Mouse (Mus musculus) stomach, embryonic 14.5 days (tissue): ENCODE results near the gene B4galt1. TPM values are rescaled to one million over a fixed set of nuclear protein-coding genes. Genes with fewer than 3 reads are reported as not detected.
A peak's percentile ranks its signal among the peaks of the same experiment; 100 is the strongest.

Source experiments
- ATAC-seq: fragments of 200-750 bp; cut with Nextera tagmentation; 2 replicates; pipeline ENCODE4 v1.8.0; 2017; ENCODE audit warnings: low read depth, moderate TSS enrichment; ENCODE audit not compliant: insufficient number of reproducible peaks, insufficient read depth, low FRiP score
- H3K27ac ChIP-seq: fragments of 300-500 bp; sonication (generic); 2 replicates; pipeline ENCODE4 v1.5.1; 2014; ENCODE audit warnings: mild to moderate bottlenecking, low read length, moderate library complexity, mixed read lengths
- H3K27me3 ChIP-seq: fragments of 300-500 bp; sonication (generic); 2 replicates; pipeline ENCODE4 v1.6.1; 2014; ENCODE audit warnings: low read length, control low read depth, mixed read lengths; ENCODE audit not compliant: control insufficient read depth, insufficient read depth
- H3K36me3 ChIP-seq: fragments of 300-500 bp; sonication (generic); 2 replicates; pipeline ENCODE4 v1.6.1; 2014; ENCODE audit warnings: mild to moderate bottlenecking, control low read depth, low read length, moderate library complexity, mixed read lengths; ENCODE audit not compliant: control insufficient read depth, insufficient read depth
- H3K4me1 ChIP-seq: fragments of 300-500 bp; sonication (generic); 2 replicates; pipeline ENCODE4 v1.6.1; 2014; ENCODE audit warnings: low read length, control low read depth, mixed read lengths; ENCODE audit not compliant: control insufficient read depth, insufficient read depth
- H3K4me2 ChIP-seq: fragments of 300-500 bp; sonication (generic); replicated peaks from 2 replicates; pipeline ENCODE4 v1.6.1; 2014; ENCODE audit warnings: low read depth, low read length, control low read depth
- H3K4me3 ChIP-seq: fragments of 300-500 bp; sonication (generic); 2 replicates; pipeline ENCODE4 v1.5.1; 2014; ENCODE audit warnings: low read depth, low read length, control low read depth
- H3K9ac ChIP-seq: fragments of 300-500 bp; sonication (generic); replicated peaks from 2 replicates; pipeline ENCODE4 v1.6.1; 2014; ENCODE audit warnings: low read depth, mild to moderate bottlenecking, control low read depth, low read length, moderate library complexity, mixed read lengths
- H3K9me3 ChIP-seq: fragments of 300-500 bp; sonication (generic); 2 replicates; pipeline ENCODE4 v1.6.1; 2016; ENCODE audit warnings: low read depth, low read length, control low read depth; ENCODE audit not compliant: control insufficient read depth
- WGBS: fragments of 180-500 bp; shearing (Covaris S2); extraction: QIAGEN DNeasy Blood & Tissue Kit; methylation state at CpG from one replicate; pipeline ENCODE4 v1.1.7; 2014; 5-methylcytosine and 5-hydroxymethylcytosine counted together
- polyA plus RNA-seq: library from polyadenylated mRNA; unstranded; fragments of >200 nt; fragmentation: Nextera tagmentation; extraction: Ambion mirVana; gene quantifications from 2 replicates; pipeline ENCODE4 v1.2.1, GENCODE M21; 2014

Gene B4galt1
- polyA plus RNA-seq, 1 experiment from 2014 or later, result 55.6 TPM

DNA sequence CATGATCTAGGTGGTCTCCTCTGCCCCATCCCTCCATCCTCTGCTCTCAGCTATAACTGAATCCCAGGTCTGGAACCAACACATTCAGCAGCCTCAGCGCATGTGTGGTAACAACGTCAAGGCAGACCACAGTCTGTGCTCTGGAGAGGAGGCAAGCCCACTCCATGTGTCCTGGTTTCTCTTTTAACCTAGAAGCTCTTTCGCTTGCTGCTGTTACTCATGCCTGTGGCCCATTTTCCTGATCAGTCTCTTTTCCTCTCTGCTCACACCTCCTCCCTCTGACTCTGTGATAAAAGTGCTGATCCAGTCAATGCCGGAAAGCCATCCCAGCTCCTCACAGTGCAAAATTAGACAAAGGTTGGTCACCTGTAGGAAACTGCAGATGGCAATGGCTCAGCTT is 36.2 kb upstream of the B4galt1 start:
- no peak for ATAC-seq
- WGBS, result 83% methylated on average over 4 of the region's 4 CpGs
- Histone ChIP-seq H3K27ac (no peak overlapping the region), H3K36me3 (no peaks in the 10 kb centered on the region), H3K4me2 (no peak overlapping the region), H3K4me3 (no peak overlapping the region), H3K9me3 (no peaks in the 10 kb centered on the region), H3K4me1 (no peaks in the 10 kb centered on the region), H3K9ac (no peak overlapping the region), H3K27me3 (no peaks in the 10 kb centered on the region)

DNA sequence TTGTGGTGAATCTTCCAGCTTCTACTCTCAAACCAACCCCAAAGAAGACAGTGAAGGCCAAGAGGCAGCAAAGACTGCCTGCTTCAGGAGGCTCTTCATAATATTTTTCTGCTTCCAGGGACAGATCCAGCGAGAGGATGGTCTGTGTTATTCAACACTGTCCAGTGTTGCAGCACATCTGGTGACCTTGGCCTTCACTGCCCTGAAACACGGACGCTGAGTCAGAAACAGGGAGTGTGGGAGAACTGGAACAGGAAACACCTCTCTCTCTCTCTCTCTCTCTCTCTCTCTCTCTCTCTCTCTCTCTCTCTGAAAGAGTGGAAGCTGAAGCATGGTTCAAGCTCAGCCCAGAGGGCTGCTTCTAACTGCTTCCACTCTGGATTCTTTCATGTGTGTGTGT is 35.4 kb upstream of the B4galt1 start:
- Histone ChIP-seq H3K27me3 (no peaks in the 10 kb centered on the region), H3K4me1 (no peaks in the 10 kb centered on the region), H3K36me3 (no peaks in the 10 kb centered on the region), H3K27ac (no peak overlapping the region), H3K4me3 (no peak overlapping the region), H3K4me2 (no peak overlapping the region), H3K9ac (no peak overlapping the region), H3K9me3 (no peaks in the 10 kb centered on the region)
- ATAC-seq, result no peak
- WGBS, result 45% methylated on average over 3 of the region's 3 CpGs

DNA sequence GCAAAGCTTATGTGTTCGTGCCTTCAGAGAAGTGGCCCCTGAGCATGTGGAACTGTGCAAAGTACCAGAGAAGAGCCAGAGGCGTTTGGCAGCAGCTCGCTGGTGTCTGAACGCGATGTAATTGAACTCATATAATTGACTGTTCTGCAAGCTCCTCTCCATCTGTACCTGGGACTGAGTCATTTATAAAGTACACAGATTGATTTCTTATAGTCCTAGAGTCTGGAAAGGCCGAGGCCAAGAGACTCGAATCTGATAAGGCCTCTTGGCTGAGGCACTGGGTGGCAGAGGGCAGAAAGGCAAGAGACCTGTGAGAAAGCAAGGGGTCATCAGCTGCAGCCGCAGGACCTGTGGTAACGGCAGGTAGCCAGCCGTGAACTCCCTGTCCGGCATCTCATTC is 35.0 kb upstream of the B4galt1 start:
- H3K27me3 ChIP-seq, result no peaks in the 10 kb centered on the region
- no peaks in the 10 kb centered on the region for H3K9me3 ChIP-seq
- no peaks in the 10 kb centered on the region for H3K36me3 ChIP-seq
- WGBS, result 72% methylated on average over 11 of the region's 11 CpGs
- H3K4me1 ChIP-seq, result no peaks in the 10 kb centered on the region
- no peak for ATAC-seq
- no peak overlapping the region for H3K4me3 ChIP-seq
- H3K27ac ChIP-seq, result no peak overlapping the region
- H3K9ac ChIP-seq, result no peak overlapping the region
- H3K4me2 ChIP-seq, result no peak overlapping the region

DNA sequence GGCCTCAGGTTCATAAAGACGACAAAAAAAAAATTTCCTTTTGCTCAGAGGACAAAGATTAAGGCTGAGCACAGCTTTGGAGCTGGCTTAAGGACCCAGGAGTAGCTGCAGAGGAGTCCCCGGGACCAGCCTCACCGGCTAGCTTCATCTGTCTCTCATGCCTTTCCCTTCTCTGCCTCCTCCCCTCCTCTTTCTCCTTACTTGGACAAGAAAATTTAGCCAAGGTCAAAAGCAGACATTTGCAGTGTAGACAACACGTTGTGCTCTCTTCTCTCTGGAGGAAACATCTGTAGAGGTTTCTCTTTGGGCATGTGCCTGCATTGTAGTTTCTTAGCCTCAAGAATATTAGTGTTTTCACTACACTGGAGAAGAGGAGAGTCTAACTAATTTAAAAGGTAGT is 32.1 kb upstream of the B4galt1 start:
- 70% methylated on average over 4 of the region's 4 CpGs for WGBS
- H3K4me1 ChIP-seq, result no peaks in the 10 kb centered on the region
- no peak overlapping the region for H3K4me3 ChIP-seq
- no peaks in the 10 kb centered on the region for H3K27me3 ChIP-seq
- no peak overlapping the region for H3K4me2 ChIP-seq
- H3K9ac ChIP-seq, result no peak overlapping the region
- ATAC-seq, result no peak
- no peaks in the 10 kb centered on the region for H3K9me3 ChIP-seq
- no peaks in the 10 kb centered on the region for H3K36me3 ChIP-seq
- H3K27ac ChIP-seq, result no peak overlapping the region

DNA sequence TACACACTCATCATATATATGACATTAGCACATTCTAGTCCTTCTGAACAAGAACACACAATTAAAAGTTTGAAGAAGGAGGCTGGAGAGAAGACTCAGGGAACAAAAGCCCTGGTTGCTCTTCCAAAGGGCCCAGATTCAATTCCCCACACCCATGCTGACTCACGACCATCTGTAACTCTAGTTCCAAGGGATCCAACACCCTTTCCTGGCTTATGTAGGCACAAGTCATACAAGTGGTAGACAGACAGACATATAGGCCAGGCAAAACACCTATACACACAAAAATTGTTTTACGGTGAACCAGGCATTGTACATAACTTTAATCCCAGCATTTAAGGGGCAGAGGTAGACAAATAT is 31.3 kb upstream of the B4galt1 start:
- ATAC-seq, result no peak
- 80% methylated on average over 2 of the region's 2 CpGs for WGBS

DNA sequence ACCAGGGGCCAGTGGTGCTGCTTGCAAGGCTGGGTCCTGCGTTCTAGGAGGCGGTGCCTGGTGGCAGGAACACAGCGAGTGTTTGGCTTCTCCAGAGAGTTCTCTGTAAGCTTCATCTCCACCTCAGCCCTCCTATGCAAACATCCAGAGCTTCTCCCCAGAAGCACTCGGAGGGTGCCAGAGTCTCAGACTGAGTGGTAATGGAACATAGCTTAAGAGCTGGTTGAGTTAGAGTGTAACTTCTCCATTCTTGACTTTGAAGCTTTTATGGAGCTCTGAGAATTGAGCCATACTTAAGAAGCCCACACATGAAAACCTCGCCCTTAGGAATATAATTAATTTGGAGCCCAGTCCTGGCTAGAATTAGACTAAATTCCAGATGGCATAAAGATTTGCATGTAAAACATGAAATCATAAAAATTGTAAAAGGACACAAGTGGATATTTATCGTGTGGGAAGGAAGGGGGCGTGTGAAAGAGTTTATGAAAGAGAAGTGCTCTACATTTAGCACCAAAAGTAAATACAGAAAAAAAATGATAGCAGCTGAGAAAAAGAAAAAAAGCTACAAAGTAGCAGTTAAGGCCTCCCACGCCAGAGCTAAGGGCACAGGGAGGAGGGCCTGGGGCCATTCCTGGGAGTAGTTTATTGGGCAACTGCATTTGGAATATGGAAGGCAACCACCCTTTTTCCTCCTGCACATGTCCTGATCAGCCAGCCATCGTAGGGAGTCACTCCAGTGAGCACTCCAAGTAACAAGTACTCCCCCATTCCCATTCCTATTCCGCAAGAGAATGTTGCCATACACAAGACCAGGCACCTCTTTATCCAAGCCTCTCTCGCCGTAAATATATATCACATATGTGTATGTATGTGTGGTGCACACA is 30.7 kb upstream of the B4galt1 start:
- Histone ChIP-seq H3K9me3 (no peaks in the 10 kb centered on the region), H3K27ac (no peak overlapping the region), H3K4me3 (no peak overlapping the region), H3K9ac (no peak overlapping the region), H3K4me2 (no peak overlapping the region), H3K36me3 (no peaks in the 10 kb centered on the region), H3K27me3 (no peaks in the 10 kb centered on the region), H3K4me1 (no peaks in the 10 kb centered on the region)
- WGBS, result 74% methylated on average over 12 of the region's 12 CpGs
- no peak for ATAC-seq

More for the DNA sequence above, 31.3 kb upstream of the B4galt1 start:
- Histone ChIP-seq H3K4me1 (no peaks in the 10 kb centered on the region), H3K36me3 (no peaks in the 10 kb centered on the region), H3K27ac (no peak overlapping the region), H3K9me3 (no peaks in the 10 kb centered on the region), H3K4me2 (no peak overlapping the region), H3K4me3 (no peak overlapping the region), H3K27me3 (no peaks in the 10 kb centered on the region), H3K9ac (no peak overlapping the region)

DNA sequence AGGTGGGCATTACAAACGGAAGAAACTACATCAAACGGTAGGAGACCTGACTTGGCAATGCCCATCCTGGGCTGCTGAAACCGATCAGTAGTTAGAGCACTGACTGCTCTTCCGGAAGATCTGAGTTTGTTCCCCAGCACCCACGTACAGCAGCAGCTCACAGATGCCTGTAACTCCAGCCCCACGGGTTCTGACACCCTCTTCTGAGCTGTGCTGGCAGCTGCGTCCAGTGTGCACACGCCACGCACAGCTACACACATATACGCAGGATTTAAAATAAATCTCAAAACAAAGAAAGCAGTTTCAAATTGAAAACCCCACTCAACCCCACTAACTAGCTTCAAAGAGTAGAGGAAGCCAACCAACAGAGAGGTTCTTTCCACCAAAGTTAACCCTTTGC is 29.4 kb upstream of the B4galt1 start:
- Histone ChIP-seq H3K27me3 (no peaks in the 10 kb centered on the region), H3K4me1 (no peaks in the 10 kb centered on the region), H3K4me3 (no peak overlapping the region), H3K9ac (no peak overlapping the region), H3K4me2 (no peak overlapping the region), H3K9me3 (no peaks in the 10 kb centered on the region), H3K36me3 (no peaks in the 10 kb centered on the region), H3K27ac (no peak overlapping the region)
- WGBS, result 78% methylated on average over 10 of the region's 10 CpGs
- no peak for ATAC-seq

DNA sequence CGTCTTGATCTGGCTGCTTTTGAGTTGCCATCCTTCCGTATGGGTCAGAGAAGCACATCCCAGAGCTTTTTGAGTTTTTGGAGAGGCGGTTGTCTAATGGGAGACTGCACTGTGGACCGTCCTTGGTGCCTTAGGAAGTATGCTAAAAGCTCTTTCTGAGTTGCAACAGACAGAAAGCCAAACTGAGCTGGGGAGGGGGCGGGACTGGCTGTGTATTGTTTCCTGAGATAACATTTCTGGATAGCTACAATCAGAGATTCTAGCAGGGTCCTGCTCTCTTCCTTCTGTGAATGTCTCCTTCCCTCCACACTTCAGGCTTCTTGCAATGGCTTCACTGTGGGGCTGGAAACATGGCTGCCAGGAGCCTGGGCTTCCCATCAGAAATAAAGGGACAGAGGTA is 23.7 kb upstream of the B4galt1 start:
- H3K4me2 ChIP-seq, result no peak overlapping the region

More for the DNA sequence above, 23.7 kb upstream of the B4galt1 start:
- H3K4me1 ChIP-seq, result peaks cover 41% of the 10 kb centered on the region; the same call in 1 of the 2 replicates
- no peaks in the 10 kb centered on the region for H3K9me3 ChIP-seq
- WGBS, result 77% methylated on average over 5 of the region's 5 CpGs
- no peak overlapping the region for H3K9ac ChIP-seq
- H3K27ac ChIP-seq, result peak overlapping the region; percentile 63; the same call in 1 of the 2 replicates
- H3K27me3 ChIP-seq, result no peaks in the 10 kb centered on the region
- H3K4me3 ChIP-seq, result no peak overlapping the region
- H3K36me3 ChIP-seq, result no peaks in the 10 kb centered on the region
- ATAC-seq, result no peak
